Mouse (Mus musculus): ENCODE results near the gene Hacl1.

Gene Hacl1

GRCm38 (mm10) chr14:31577966-31578735 lies 62.9 kb downstream of the Hacl1 start:
- DNase-seq (ENCODE audit: extremely low read depth, insufficient read length, low spot score) = no peak

- no peak for DNase-seq (ENCODE audit: extremely low read depth, insufficient read length, low spot score)
Measured at GRCm38 (mm10) chr14:31576846-31577697, 64.0 kb downstream of the Hacl1 start.

GRCm38 (mm10) chr14:31575866-31576265 lies 65.2 kb downstream of the Hacl1 start:
- no peak for DNase-seq (ENCODE audit: extremely low read depth, insufficient read length, low spot score)

GRCm38 (mm10) chr14:31574903-31575665 lies 66.0 kb downstream of the Hacl1 start:
- no peak for DNase-seq (ENCODE audit: extremely low read depth, insufficient read length, low spot score)

- no peak for DNase-seq (ENCODE audit: extremely low read depth, insufficient read length, low spot score)
Measured at GRCm38 (mm10) chr14:31572561-31573175, 68.4 kb downstream of the Hacl1 start.

- DNase-seq (ENCODE audit: extremely low read depth, insufficient read length, low spot score) = no peak
Measured at GRCm38 (mm10) chr14:31571419-31571818, 69.7 kb downstream of the Hacl1 start.

- DNase-seq (ENCODE audit: extremely low read depth, insufficient read length, low spot score) = no peak
Measured at GRCm38 (mm10) chr14:31570131-31570951, 70.7 kb downstream of the Hacl1 start.

- DNase-seq (ENCODE audit: extremely low read depth, insufficient read length, low spot score) = no peak
Measured at GRCm38 (mm10) chr14:31569151-31569631, 71.9 kb downstream of the Hacl1 start.

GRCm38 (mm10) chr14:31565478-31566212 lies 75.4 kb downstream of the Hacl1 start:
- DNase-seq (ENCODE audit: extremely low read depth, insufficient read length, low spot score) = no peak

GRCm38 (mm10) chr14:31564452-31565179 lies 76.5 kb downstream of the Hacl1 start:
- DNase-seq (ENCODE audit: extremely low read depth, insufficient read length, low spot score) = no peak

- no peak for DNase-seq (ENCODE audit: extremely low read depth, insufficient read length, low spot score)
Measured at GRCm38 (mm10) chr14:31560886-31561285, 80.2 kb downstream of the Hacl1 start.

- no peak for DNase-seq (ENCODE audit: extremely low read depth, insufficient read length, low spot score)
Measured at GRCm38 (mm10) chr14:31559216-31559615, 81.9 kb downstream of the Hacl1 start.

GRCm38 (mm10) chr14:31557784-31558183 lies 83.3 kb downstream of the Hacl1 start:
- peak; percentile 21 for DNase-seq (ENCODE audit: extremely low read depth, insufficient read length, low spot score)

- DNase-seq (ENCODE audit: extremely low read depth, insufficient read length, low spot score) = no peak
Measured at GRCm38 (mm10) chr14:31557273-31557672, 83.8 kb downstream of the Hacl1 start.

- no peak for DNase-seq (ENCODE audit: extremely low read depth, insufficient read length, low spot score)
Measured at GRCm38 (mm10) chr14:31556526-31557260, 84.4 kb downstream of the Hacl1 start.

GRCm38 (mm10) chr14:31555963-31556434 lies 85.1 kb downstream of the Hacl1 start:
- no peak for DNase-seq (ENCODE audit: extremely low read depth, insufficient read length, low spot score)

- DNase-seq (ENCODE audit: extremely low read depth, insufficient read length, low spot score) = no peak
Measured at GRCm38 (mm10) chr14:31555021-31555420, 86.1 kb downstream of the Hacl1 start.
